Mouse (Mus musculus) layer of hippocampus, postnatal 10 days (tissue): ENCODE measurements at regions not wholly inside any gene's neighbourhood (a gene's known extent, or its start where the extent isn't known, plus 50 kb on each side); places are given as distances from the start of the nearest gene placed in this dataset.

Source experiments
- DNase-seq, 2 experiments: peaks; one replicate each; pipeline ENCODE4 v3.0.0; 2021; ENCODE audit warnings: low spot score in 2 of 2

GRCm38 (mm10) chr1:186379938-186380847 lies 263.1 kb upstream of the Lyplal1 start:
- no peak for DNase-seq

GRCm38 (mm10) chr1:186376906-186377623 lies 260.0 kb upstream of the Lyplal1 start:
- no peak for DNase-seq

- DNase-seq: no peak
Measured at GRCm38 (mm10) chr1:186374009-186374649, 257.0 kb upstream of the Lyplal1 start.

GRCm38 (mm10) chr1:186373386-186373785 lies 256.3 kb upstream of the Lyplal1 start:
- no peak for DNase-seq

GRCm38 (mm10) chr1:186372770-186373353 lies 255.8 kb upstream of the Lyplal1 start:
- no peak for DNase-seq

GRCm38 (mm10) chr1:186363356-186363755 lies 246.2 kb upstream of the Lyplal1 start:
- no peak for DNase-seq

- DNase-seq: no peak
Measured at GRCm38 (mm10) chr1:186358011-186358670, 241.0 kb upstream of the Lyplal1 start.

- DNase-seq: no peak
Measured at GRCm38 (mm10) chr1:186354742-186355141, 237.6 kb upstream of the Lyplal1 start.

GRCm38 (mm10) chr1:186354072-186354471 lies 237.0 kb upstream of the Lyplal1 start:
- no peak for DNase-seq

- DNase-seq: no peak
Measured at GRCm38 (mm10) chr1:186350381-186350780, 233.3 kb upstream of the Lyplal1 start.

- DNase-seq: no peak
Measured at GRCm38 (mm10) chr1:186349966-186350365, 232.9 kb upstream of the Lyplal1 start.

- no peak for DNase-seq
Measured at GRCm38 (mm10) chr1:186347413-186348147, 230.5 kb upstream of the Lyplal1 start.

- DNase-seq: no peak
Measured at GRCm38 (mm10) chr1:186345449-186345848, 228.3 kb upstream of the Lyplal1 start.

- no peak for DNase-seq
Measured at GRCm38 (mm10) chr1:186342931-186343506, 225.9 kb upstream of the Lyplal1 start.

- DNase-seq: no peak
Measured at GRCm38 (mm10) chr1:186342391-186342790, 225.3 kb upstream of the Lyplal1 start.

- DNase-seq: no peak
Measured at GRCm38 (mm10) chr1:186341878-186342277, 224.8 kb upstream of the Lyplal1 start.

GRCm38 (mm10) chr1:186340701-186341100 lies 223.6 kb upstream of the Lyplal1 start:
- no peak for DNase-seq

- no peak for DNase-seq
Measured at GRCm38 (mm10) chr1:186317285-186317684, 200.2 kb upstream of the Lyplal1 start.

- DNase-seq: no peak
Measured at GRCm38 (mm10) chr1:186314180-186314579, 197.1 kb upstream of the Lyplal1 start.

GRCm38 (mm10) chr1:186312698-186313097 lies 195.6 kb upstream of the Lyplal1 start:
- no peak for DNase-seq
